Mouse (Mus musculus) bone marrow, adult 2 months (tissue): ENCODE results near the gene Rsph6a.

Experiments
- CTCF ChIP-seq: fragments of 200-500 bp; IDR thresholded peaks from 2 replicates; pipeline ENCODE4 v1.5.1; 2011; ENCODE audit warnings: low read length, control low read depth; ENCODE audit not compliant: control insufficient read depth, insufficient read depth
- POLR2A ChIP-seq: fragments of 200-500 bp; IDR thresholded peaks from 2 replicates; pipeline ENCODE4 v1.6.1; 2011; ENCODE audit warnings: low read depth, mild to moderate bottlenecking, control low read depth, low read length, borderline replicate concordance; ENCODE audit not compliant: control insufficient read depth

- TF ChIP-seq POLR2A, result no peak
- TF ChIP-seq CTCF, result no peak
These were observed 31.6 kb downstream of the Rsph6a start for GRCm38 (mm10) chr7:19086042-19086441.
